ENCODE assay signal across 20 mouse cellular contexts in genomic region chr14:124264541-124265059, GRCm38 (mm10).
DNase-seq lines count a peak whose midpoint lies in the region; ATAC-seq and TF ChIP-seq lines count a peak whose summit lies in the region.
"Had no signal": no experiment of that assay in that cellular context is flagged by ENCODE, and none has a peak within 500 bp of the region (broad histone marks: within the 10 kb centered on the region; RNA-seq: fewer than 3 reads in every experiment).

No protein-coding gene starts in this region.

- H3K4me1 ChIP-seq in embryonic facial prominence, embryonic 12.5 days: no peaks in the 10 kb centered on the region
- no peaks in the 10 kb centered on the region for H3K4me1 ChIP-seq in intestine, postnatal 0 days (replicated peaks; ENCODE audit: control insufficient read depth, insufficient read depth, low read length)
- H3K4me1 ChIP-seq: embryonic facial prominence, embryonic 13.5 days; forebrain, embryonic 12.5 days; heart, embryonic 10.5 days; hindbrain, embryonic 12.5 days had no signal

- H3K4me3 ChIP-seq in embryonic facial prominence, embryonic 12.5 days: no peak overlapping the region
- no peak overlapping the region for H3K4me3 ChIP-seq in intestine, postnatal 0 days (ENCODE audit: low read depth, low read length)
- H3K4me3 ChIP-seq: embryonic facial prominence, embryonic 13.5 days; forebrain, embryonic 12.5 days; heart, embryonic 10.5 days; hindbrain, embryonic 12.5 days had no signal

- H3K4me2 ChIP-seq in embryonic facial prominence, embryonic 12.5 days (replicated peaks): no peak overlapping the region
- no peak overlapping the region for H3K4me2 ChIP-seq in intestine, postnatal 0 days (replicated peaks; ENCODE audit: low read depth)
- H3K4me2 ChIP-seq: embryonic facial prominence, embryonic 13.5 days; forebrain, embryonic 12.5 days; hindbrain, embryonic 12.5 days had no signal

- no peaks in the 10 kb centered on the region for H3K36me3 ChIP-seq in embryonic facial prominence, embryonic 12.5 days
- no peaks in the 10 kb centered on the region for H3K36me3 ChIP-seq in intestine, postnatal 0 days (ENCODE audit: control insufficient read depth, insufficient read depth)
- H3K36me3 ChIP-seq: embryonic facial prominence, embryonic 13.5 days; forebrain, embryonic 12.5 days; heart, embryonic 10.5 days; hindbrain, embryonic 12.5 days had no signal

- 0 out of 2 replicates have a peak, but pooled peaks have one; percentile 22 for ATAC-seq in embryonic facial prominence, embryonic 12.5 days (ENCODE audit: insufficient number of reproducible peaks, insufficient read depth, low FRiP score, low TSS enrichment)
- peak; percentile 38; the same call in 1 of the 2 replicates for ATAC-seq in intestine, postnatal 0 days
- ATAC-seq: forebrain, embryonic 16.5 days; hindbrain, embryonic 16.5 days had no signal

- DNase-seq in 3T3-L1 (ENCODE audit: low read depth, low spot score): peak; percentile 35
- DNase-seq in 416B (ENCODE audit: low read depth): peak; percentile 0
- no peak for DNase-seq in spleen, adult 18-20 months
- DNase-seq in thymus, postnatal 0 days (ENCODE audit: low spot score): no peak
- DNase-seq: adrenal gland, adult 8-10 months; adrenal gland, postnatal 36 days; cerebellum, adult 2 months; cerebellum, postnatal 10 days; gastrocnemius, postnatal 10 days; heart, adult 18-20 months; heart, postnatal 10 days; heart, postnatal 4 days had no signal

- H3K27me3 ChIP-seq in embryonic facial prominence, embryonic 12.5 days: no peaks in the 10 kb centered on the region
- H3K27me3 ChIP-seq in intestine, postnatal 0 days (replicated peaks; ENCODE audit: control insufficient read depth, insufficient read depth, low read length): no peaks in the 10 kb centered on the region
- H3K27me3 ChIP-seq: embryonic facial prominence, embryonic 13.5 days; forebrain, embryonic 12.5 days; hindbrain, embryonic 12.5 days had no signal

- no peak overlapping the region for H3K9ac ChIP-seq in embryonic facial prominence, embryonic 12.5 days
- H3K9ac ChIP-seq in intestine, postnatal 0 days (ENCODE audit: low read depth, low read length): no peak overlapping the region
- H3K9ac ChIP-seq: embryonic facial prominence, embryonic 13.5 days; forebrain, embryonic 12.5 days; hindbrain, embryonic 12.5 days had no signal

- H3K9me3 ChIP-seq in embryonic facial prominence, embryonic 12.5 days: no peaks in the 10 kb centered on the region
- H3K9me3 ChIP-seq in intestine, postnatal 0 days (ENCODE audit: control insufficient read depth): no peaks in the 10 kb centered on the region
- H3K9me3 ChIP-seq: embryonic facial prominence, embryonic 13.5 days; forebrain, embryonic 12.5 days; heart, embryonic 10.5 days; hindbrain, embryonic 12.5 days had no signal

- no peak for TF ChIP-seq CTCF in intestine, postnatal 0 days (IDR thresholded peaks at IDR 0.05; ENCODE audit: low read depth)

- 31% methylated on average over 2 of the region's 2 CpGs for WGBS in embryonic facial prominence, embryonic 12.5 days
- WGBS in intestine, postnatal 0 days: 13% methylated on average over 2 of the region's 2 CpGs

- no peak overlapping the region for H3K27ac ChIP-seq in embryonic facial prominence, embryonic 12.5 days
- H3K27ac ChIP-seq in intestine, postnatal 0 days (ENCODE audit: low read depth, low read length): no peak overlapping the region
- H3K27ac ChIP-seq: embryonic facial prominence, embryonic 13.5 days; forebrain, embryonic 12.5 days; heart, embryonic 10.5 days; hindbrain, embryonic 12.5 days had no signal

Comparison
In these comparisons a context has a peak if more than half of its experiments do, and no peak if none do; other contexts are left out.
1. DNase-seq: peak in 3T3-L1 (single experiment) and 416B (single experiment); none in spleen, adult 18-20 months (0 of 2) and thymus, postnatal 0 days (single experiment).